In genomic region chr10:53443443-53443842, GRCm38 (mm10) we compare ENCODE assay signal across 21 mouse cellular contexts.
"Had no signal": no experiment of that assay in that cellular context is flagged by ENCODE, and none has a peak within 500 bp of the region (broad histone marks: within the 10 kb centered on the region; RNA-seq: fewer than 3 reads in every experiment).

No protein-coding gene starts in this region.

- H3K27me3 ChIP-seq: liver, embryonic 15.5 days; midbrain, embryonic 12.5 days; neural tube, embryonic 13.5 days; neural tube, embryonic 15.5 days; stomach, embryonic 15.5 days had no signal

- H3K4me2 ChIP-seq: liver, embryonic 15.5 days; lung, embryonic 14.5 days; midbrain, embryonic 12.5 days; neural tube, embryonic 13.5 days; neural tube, embryonic 15.5 days; stomach, embryonic 15.5 days had no signal

- H3K4me3 ChIP-seq: liver, embryonic 15.5 days; midbrain, embryonic 10.5 days; midbrain, embryonic 12.5 days; myocyte; neural tube, embryonic 13.5 days; neural tube, embryonic 15.5 days; stomach, embryonic 15.5 days had no signal

- H3K36me3 ChIP-seq: liver, embryonic 15.5 days; midbrain, embryonic 10.5 days; midbrain, embryonic 12.5 days; neural tube, embryonic 13.5 days; neural tube, embryonic 15.5 days; stomach, embryonic 15.5 days had no signal

- DNase-seq: lung, adult 18-20 months; lung, embryonic 14.5 days; lung, postnatal 10 days; lung, postnatal 4 days; midbrain, embryonic 14.5 days; retina, postnatal 1 day; right cerebral cortex, adult 18-20 months; right cerebral cortex, postnatal 25 days; right cerebral cortex, postnatal 4 days; thymus, adult 2 months; thymus, postnatal 25 days; thymus, postnatal 4 days had no signal

- H3K4me1 ChIP-seq: midbrain, embryonic 10.5 days; midbrain, embryonic 12.5 days; neural tube, embryonic 13.5 days; neural tube, embryonic 15.5 days; stomach, embryonic 15.5 days had no signal

- ATAC-seq: midbrain, embryonic 16.5 days had no signal

- H3K9ac ChIP-seq: liver, embryonic 15.5 days; lung, embryonic 14.5 days; midbrain, embryonic 12.5 days; neural tube, embryonic 13.5 days; neural tube, embryonic 15.5 days; stomach, embryonic 15.5 days had no signal

- H3K27ac ChIP-seq: liver, embryonic 15.5 days; midbrain, embryonic 10.5 days; midbrain, embryonic 12.5 days; neural tube, embryonic 13.5 days; neural tube, embryonic 15.5 days; stomach, embryonic 15.5 days; stomach, postnatal 0 days had no signal

- H3K9me3 ChIP-seq: liver, embryonic 15.5 days; midbrain, embryonic 10.5 days; midbrain, embryonic 12.5 days; neural tube, embryonic 13.5 days; neural tube, embryonic 15.5 days; stomach, embryonic 15.5 days had no signal
